ENCODE assay signal across 19 mouse cellular contexts in the genomic region with DNA sequence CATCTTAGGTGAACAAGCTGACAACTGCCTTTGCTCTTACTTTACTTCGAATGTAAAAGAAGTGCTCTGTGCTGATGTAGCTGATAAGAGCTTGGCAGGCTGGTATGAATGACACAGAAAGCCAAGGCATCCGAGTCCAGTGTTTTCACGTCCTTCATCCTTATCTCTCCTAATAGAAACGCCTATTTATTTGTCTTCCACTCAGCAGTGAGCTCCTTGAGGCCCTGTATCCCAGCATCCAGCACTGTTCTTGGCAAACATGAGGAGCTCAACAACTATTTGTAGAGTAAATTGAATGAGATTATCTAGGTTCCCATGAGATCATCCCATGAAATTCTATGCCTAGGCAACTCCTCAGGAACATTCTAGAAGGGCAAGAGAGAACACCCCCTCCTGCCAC.
"Had no signal": no experiment of that assay in that cellular context is flagged by ENCODE, and none has a peak within 500 bp of the region (broad histone marks: within the 10 kb centered on the region; RNA-seq: fewer than 3 reads in every experiment).

No protein-coding gene starts in this region.

- H3K4me3 ChIP-seq: liver, embryonic 12.5 days; lung, embryonic 15.5 days; midbrain, embryonic 10.5 days; midbrain, embryonic 12.5 days; myocyte; neural tube, embryonic 13.5 days; neural tube, embryonic 15.5 days had no signal

- H3K9ac ChIP-seq: liver, embryonic 12.5 days; liver, embryonic 14.5 days; lung, embryonic 15.5 days; midbrain, embryonic 12.5 days; neural tube, embryonic 13.5 days; neural tube, embryonic 15.5 days had no signal

- H3K9me3 ChIP-seq: liver, embryonic 12.5 days; lung, embryonic 15.5 days; midbrain, embryonic 10.5 days; midbrain, embryonic 12.5 days; neural tube, embryonic 13.5 days; neural tube, embryonic 15.5 days had no signal

- ATAC-seq: liver, embryonic 12.5 days; midbrain, embryonic 16.5 days had no signal

- DNase-seq: lung, postnatal 4 days; midbrain, embryonic 14.5 days; retina, postnatal 1 day; right cerebral cortex, adult 18-20 months; right cerebral cortex, postnatal 25 days; right cerebral cortex, postnatal 4 days; spleen, adult 18-20 months; thymus, adult 2 months; thymus, postnatal 25 days; thymus, postnatal 4 days had no signal

- H3K36me3 ChIP-seq: liver, embryonic 12.5 days; lung, embryonic 15.5 days; midbrain, embryonic 10.5 days; midbrain, embryonic 12.5 days; neural tube, embryonic 13.5 days; neural tube, embryonic 15.5 days had no signal

- H3K4me1 ChIP-seq: liver, embryonic 12.5 days; lung, embryonic 15.5 days; midbrain, embryonic 12.5 days; neural tube, embryonic 13.5 days; neural tube, embryonic 15.5 days had no signal

- H3K27ac ChIP-seq: liver, embryonic 12.5 days; liver, embryonic 14.5 days; lung, embryonic 15.5 days; midbrain, embryonic 10.5 days; midbrain, embryonic 12.5 days; neural tube, embryonic 13.5 days; neural tube, embryonic 15.5 days had no signal

- H3K27me3 ChIP-seq: liver, embryonic 12.5 days; lung, embryonic 15.5 days; midbrain, embryonic 12.5 days; neural tube, embryonic 13.5 days; neural tube, embryonic 15.5 days had no signal

- H3K4me2 ChIP-seq: liver, embryonic 12.5 days; lung, embryonic 15.5 days; midbrain, embryonic 12.5 days; neural tube, embryonic 13.5 days; neural tube, embryonic 15.5 days had no signal
